Mouse (Mus musculus) brown adipose tissue, adult 24 weeks (tissue): Measurements from ENCODE around the gene Vps13c. TPM values are rescaled to one million over a fixed set of nuclear protein-coding genes. Genes with fewer than 3 reads are reported as not detected.

Experiments used
- H3K27ac ChIP-seq: fragments of 200-500 bp; replicated peaks from 2 replicates; pipeline ENCODE4 v1.5.1; 2012; ENCODE audit warnings: low read depth, mild to moderate bottlenecking, low read length
- H3K4me1 ChIP-seq: fragments of 200-500 bp; 2 replicates; pipeline ENCODE4 v1.6.1; 2012; ENCODE audit warnings: low read length, mixed read lengths; ENCODE audit not compliant: control insufficient read depth, insufficient read depth, insufficient read length
- H3K4me3 ChIP-seq: fragments of 200-500 bp; 2 replicates; pipeline ENCODE4 v1.5.1; 2012; ENCODE audit warnings: low read depth, mild to moderate bottlenecking, low read length, moderate library complexity; ENCODE audit not compliant: insufficient read depth
- polyA plus RNA-seq: library from polyadenylated mRNA; stranded (reverse); fragments of >200 nt; gene quantifications from 2 replicates; pipeline ENCODE4 v1.2.4, GENCODE M21; 2012; ENCODE audit not compliant: missing spikeins, insufficient read depth, insufficient read length

The Vps13c gene
- polyA plus RNA-seq, 1 experiment, result 25.8 TPM

DNA sequence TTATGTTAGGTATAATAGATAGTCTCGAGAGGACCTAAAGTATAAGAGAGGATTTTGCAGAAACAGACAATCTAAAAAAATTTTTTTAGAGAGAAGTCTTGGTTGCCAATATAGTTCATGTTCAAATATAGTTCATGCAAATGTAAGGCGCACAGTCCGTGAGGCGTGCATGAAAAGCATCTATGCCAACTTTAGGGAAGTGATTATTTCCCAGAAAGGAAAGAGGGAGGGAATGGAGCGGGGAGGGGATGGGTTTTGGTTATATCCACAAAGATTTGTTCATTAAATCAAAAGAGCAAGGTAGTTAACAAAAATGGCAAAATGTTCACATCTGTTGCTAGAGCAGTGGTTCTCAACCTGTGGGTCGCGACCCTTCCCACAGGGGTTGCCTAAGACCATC lies 166.4 kb downstream of the Vps13c start:
- H3K4me1 ChIP-seq, result no peaks in the 10 kb centered on the region
- H3K27ac ChIP-seq, result no peak overlapping the region
- no peak overlapping the region for H3K4me3 ChIP-seq

DNA sequence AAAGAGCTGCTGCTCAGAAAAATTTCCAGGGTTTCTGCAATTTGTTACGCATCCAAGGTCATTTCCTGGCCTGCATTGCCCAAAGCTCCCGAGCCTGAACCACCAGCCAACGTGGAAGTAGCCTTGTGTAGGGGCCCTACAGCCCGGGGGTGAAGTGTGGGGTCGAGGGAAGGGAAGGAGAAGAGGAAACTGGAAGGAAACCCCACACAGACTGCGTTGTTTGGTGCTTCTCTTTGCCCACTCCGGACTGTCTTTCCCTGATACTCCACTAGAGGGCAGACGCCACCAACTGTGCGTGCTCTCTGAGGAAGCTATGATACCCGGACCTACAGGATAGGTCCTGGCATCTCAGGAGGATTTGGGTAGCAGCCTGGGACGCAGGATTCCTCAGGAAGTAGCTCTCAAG lies 174.8 kb downstream of the Vps13c start:
- Histone ChIP-seq H3K4me1 (peaks cover 3% of the 10 kb centered on the region; the same call in 1 of the 2 replicates), H3K27ac (no peak overlapping the region), H3K4me3 (no peak overlapping the region)

DNA sequence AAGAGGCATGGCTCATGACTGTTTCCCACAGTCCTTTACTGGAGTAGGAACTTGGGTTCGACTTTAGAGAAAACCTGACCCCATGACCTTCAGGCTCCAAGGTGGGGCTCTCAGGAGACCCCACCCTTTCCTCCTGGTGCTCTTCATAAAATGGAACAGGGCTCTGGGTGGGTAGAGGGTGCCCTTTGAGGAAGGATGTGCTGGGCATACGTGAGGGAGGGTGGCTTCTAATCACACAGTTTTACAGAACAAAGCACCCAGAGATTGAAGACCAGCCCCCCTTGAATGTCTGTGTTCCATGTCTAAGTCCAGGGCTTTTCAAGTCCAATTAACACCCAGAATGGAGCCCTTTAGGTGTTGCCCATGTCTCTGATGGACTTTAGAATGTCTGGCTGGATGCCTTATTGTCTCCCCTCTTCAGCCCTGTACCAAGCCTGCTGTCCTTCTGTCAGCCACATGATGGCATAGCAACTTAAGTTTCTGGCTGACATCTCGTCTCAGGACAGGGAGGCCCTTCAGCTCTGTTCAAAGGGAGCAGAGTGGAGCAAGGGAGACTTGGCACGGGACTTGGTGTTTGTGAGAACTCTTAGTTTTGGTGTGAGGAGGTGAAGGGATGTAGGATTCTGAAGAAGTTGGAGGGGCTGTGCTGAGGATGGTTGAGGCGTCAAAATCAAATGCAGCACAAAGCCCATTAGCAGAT lies 176.2 kb downstream of the Vps13c start:
- Histone ChIP-seq H3K4me1 (peaks cover 6% of the 10 kb centered on the region; the same call in 1 of the 2 replicates), H3K27ac (no peak overlapping the region), H3K4me3 (no peak overlapping the region)

- no peak overlapping the region for H3K4me3 ChIP-seq
- H3K27ac ChIP-seq, result no peak overlapping the region
- peaks cover 6% of the 10 kb centered on the region; the same call in 1 of the 2 replicates for H3K4me1 ChIP-seq
Measured at GRCm38 (mm10) chr9:68020776-68021365, 180.7 kb downstream of the Vps13c start.

GRCm38 (mm10) chr9:68022311-68023043 lies 182.3 kb downstream of the Vps13c start:
- Histone ChIP-seq H3K4me1 (peaks cover 6% of the 10 kb centered on the region; the same call in 1 of the 2 replicates), H3K27ac (no peak overlapping the region), H3K4me3 (no peak overlapping the region)

- Histone ChIP-seq H3K27ac (no peak overlapping the region), H3K4me3 (no peak overlapping the region), H3K4me1 (no peaks in the 10 kb centered on the region)
Measured at GRCm38 (mm10) chr9:68028631-68029030, 188.4 kb downstream of the Vps13c start.

GRCm38 (mm10) chr9:68033771-68034170 lies 193.6 kb downstream of the Vps13c start:
- no peaks in the 10 kb centered on the region for H3K4me1 ChIP-seq
- no peak overlapping the region for H3K4me3 ChIP-seq
- H3K27ac ChIP-seq, result no peak overlapping the region

Other genes with a start within 250 kb of the Vps13c start
- not detected in 2 replicates for gene C2cd4b, start 81.0 kb upstream of the Vps13c start, polyA plus RNA-seq
- gene C2cd4a, start 8.1 kb upstream of the Vps13c start, polyA plus RNA-seq, result not detected in 2 replicates